Mouse (Mus musculus) liver, embryonic 11.5 days (tissue): Measurements from ENCODE around the gene Gm3448. TPM values are rescaled to one million over a fixed set of nuclear protein-coding genes. Genes with fewer than 3 reads are reported as not detected.
A peak's percentile ranks its signal among the peaks of the same experiment; 100 is the strongest.

Experiments used
- ATAC-seq: fragments of 200-750 bp; cut with Nextera tagmentation; replicated peaks from 2 replicates; pipeline ENCODE4 v1.8.0; 2017; ENCODE audit warnings: moderate number of reproducible peaks, mild to moderate bottlenecking, moderate TSS enrichment, moderate library complexity; ENCODE audit not compliant: low FRiP score
- DNase-seq: peaks from one replicate; pipeline ENCODE4 v3.0.0-alpha.2; 2017; ENCODE audit warnings: low spot score
- H3K27ac ChIP-seq: fragments of 300-500 bp; sonication (generic); 2 replicates; pipeline ENCODE4 v1.5.1; 2014; ENCODE audit warnings: mild to moderate bottlenecking, low read depth, low read length, control low read depth
- H3K27me3 ChIP-seq: fragments of 300-500 bp; sonication (generic); replicated peaks from 2 replicates; pipeline ENCODE4 v1.6.1; 2014; ENCODE audit warnings: low read length, mixed read lengths; ENCODE audit not compliant: control insufficient read depth, insufficient read depth
- H3K36me3 ChIP-seq: fragments of 300-500 bp; sonication (generic); 2 replicates; pipeline ENCODE4 v1.6.1; 2014; ENCODE audit warnings: mild to moderate bottlenecking, low read length, moderate library complexity, mixed read lengths; ENCODE audit not compliant: control insufficient read depth, insufficient read depth
- H3K4me1 ChIP-seq: fragments of 300-500 bp; sonication (generic); replicated peaks from 2 replicates; pipeline ENCODE4 v1.6.1; 2014; ENCODE audit warnings: low read length, mixed read lengths; ENCODE audit not compliant: control insufficient read depth, insufficient read depth
- H3K4me2 ChIP-seq: fragments of 300-500 bp; sonication (generic); 2 replicates; pipeline ENCODE4 v1.6.1; 2014; ENCODE audit warnings: mild to moderate bottlenecking, control low read depth, moderate library complexity
- H3K4me3 ChIP-seq: fragments of 300-500 bp; sonication (generic); 2 replicates; pipeline ENCODE4 v1.5.1; 2014; ENCODE audit warnings: low read depth, low read length, control low read depth
- H3K9ac ChIP-seq: fragments of 300-500 bp; sonication (generic); 2 replicates; pipeline ENCODE4 v1.6.1; 2014; ENCODE audit warnings: low read depth, low read length, control low read depth
- H3K9me3 ChIP-seq: fragments of 300-500 bp; sonication (generic); 2 replicates; pipeline ENCODE4 v1.6.1; 2016; ENCODE audit warnings: low read length, inconsistent platforms, mixed read lengths; ENCODE audit not compliant: control insufficient read depth
- WGBS: fragments of 180-500 bp; shearing (Covaris S2); extraction: QIAGEN DNeasy Blood & Tissue Kit; methylation state at CpG from one replicate; pipeline ENCODE4 v1.1.7; 2014; 5-methylcytosine and 5-hydroxymethylcytosine counted together
- polyA plus RNA-seq: library from polyadenylated mRNA; unstranded; fragments of >200 nt; fragmentation: Nextera tagmentation; extraction: Ambion mirVana; gene quantifications from 2 replicates; pipeline ENCODE4 v1.2.1, GENCODE M21; 2014

The Gm3448 gene
- polyA plus RNA-seq, 1 experiment from 2014 or later: 4.6 TPM

GRCm38 (mm10) chr17:15068040-15068792 is 26.9 kb upstream of the Gm3448 start:
- 47% methylated on average over 8 of the region's 8 CpGs for WGBS
- H3K4me1 ChIP-seq: peaks cover 6% of the 10 kb centered on the region; the same call in 1 of the 2 replicates
- ATAC-seq: peak; percentile 27; the same call in 1 of the 2 replicates

GRCm38 (mm10) chr17:15066911-15067310 is 25.6 kb upstream of the Gm3448 start:
- no peak for DNase-seq
- Histone ChIP-seq H3K4me1 (peaks cover 6% of the 10 kb centered on the region; the same call in 1 of the 2 replicates), H3K27ac (no peak overlapping the region), H3K4me3 (no peak overlapping the region), H3K27me3 (no peaks in the 10 kb centered on the region), H3K4me2 (no peak overlapping the region), H3K9me3 (no peaks in the 10 kb centered on the region), H3K9ac (no peak overlapping the region), H3K36me3 (peaks cover 2% of the 10 kb centered on the region)
- ATAC-seq: no peak
- WGBS: 73% methylated on average over 1 of the region's 1 CpGs

More at GRCm38 (mm10) chr17:15068040-15068792, 26.9 kb upstream of the Gm3448 start:
- Histone ChIP-seq H3K9ac (no peak overlapping the region), H3K27ac (no peak overlapping the region), H3K9me3 (no peaks in the 10 kb centered on the region), H3K27me3 (no peaks in the 10 kb centered on the region), H3K4me2 (no peak overlapping the region), H3K4me3 (no peak overlapping the region), H3K36me3 (no peaks in the 10 kb centered on the region; the same call in 1 of the 2 replicates)
- no peak for DNase-seq

- Histone ChIP-seq H3K9me3 (no peaks in the 10 kb centered on the region), H3K27ac (no peak overlapping the region), H3K4me1 (peaks cover 6% of the 10 kb centered on the region; the same call in 1 of the 2 replicates), H3K9ac (no peak overlapping the region), H3K4me3 (no peak overlapping the region), H3K27me3 (no peaks in the 10 kb centered on the region), H3K4me2 (0 out of 2 replicates have a peak overlapping the region, but pooled peaks have one; percentile 5), H3K36me3 (peaks cover 2% of the 10 kb centered on the region)
- DNase-seq (no peak), ATAC-seq (no peak; the same call in 1 of the 2 replicates)
- 55% methylated on average over 6 of the region's 6 CpGs for WGBS
Measured at GRCm38 (mm10) chr17:15066066-15066465, 24.7 kb upstream of the Gm3448 start.

- Histone ChIP-seq H3K9ac (no peak overlapping the region), H3K27ac (no peak overlapping the region), H3K4me3 (no peak overlapping the region), H3K36me3 (peaks cover 2% of the 10 kb centered on the region), H3K4me1 (peaks cover 6% of the 10 kb centered on the region; the same call in 1 of the 2 replicates), H3K9me3 (no peaks in the 10 kb centered on the region), H3K27me3 (no peaks in the 10 kb centered on the region), H3K4me2 (0 out of 2 replicates have a peak overlapping the region, but pooled peaks have one; percentile 5)
- ATAC-seq (peak; percentile 13), DNase-seq (no peak)
- WGBS: 42% methylated on average over 13 of the region's 13 CpGs
Measured at GRCm38 (mm10) chr17:15065391-15066024, 24.2 kb upstream of the Gm3448 start.

GRCm38 (mm10) chr17:15060356-15060755 is 19.0 kb upstream of the Gm3448 start:
- H3K27me3 ChIP-seq: no peaks in the 10 kb centered on the region
- no peaks in the 10 kb centered on the region for H3K9me3 ChIP-seq
- H3K36me3 ChIP-seq: peaks cover 5% of the 10 kb centered on the region
- H3K9ac ChIP-seq: no peak overlapping the region
- H3K4me3 ChIP-seq: no peak overlapping the region
- ATAC-seq: no peak
- H3K4me1 ChIP-seq: peaks cover 7% of the 10 kb centered on the region; the same call in 1 of the 2 replicates
- H3K4me2 ChIP-seq: no peak overlapping the region
- H3K27ac ChIP-seq: no peak overlapping the region
- WGBS: 89% methylated on average over 6 of the region's 6 CpGs
- peak; percentile 24 for DNase-seq

- H3K4me2 ChIP-seq: no peak overlapping the region
- ATAC-seq (no peak), DNase-seq (peak; percentile 11)
- H3K36me3 ChIP-seq: peaks cover 5% of the 10 kb centered on the region
- peaks cover 7% of the 10 kb centered on the region; the same call in 1 of the 2 replicates for H3K4me1 ChIP-seq
- no peaks in the 10 kb centered on the region for H3K27me3 ChIP-seq
- H3K9ac ChIP-seq: no peak overlapping the region
- no peaks in the 10 kb centered on the region for H3K9me3 ChIP-seq
- 92% methylated on average over 14 of the region's 14 CpGs for WGBS
- H3K27ac ChIP-seq: no peak overlapping the region
- no peak overlapping the region for H3K4me3 ChIP-seq
Measured at GRCm38 (mm10) chr17:15059646-15060045, 18.3 kb upstream of the Gm3448 start.

- no peaks in the 10 kb centered on the region for H3K27me3 ChIP-seq
- peak overlapping the region; percentile 16; the same call in 1 of the 2 replicates for H3K27ac ChIP-seq
- peaks cover 5% of the 10 kb centered on the region for H3K36me3 ChIP-seq
- H3K9ac ChIP-seq: no peak overlapping the region
- WGBS: 74% methylated on average over 5 of the region's 5 CpGs
- peak; percentile 29 for DNase-seq
- no peaks in the 10 kb centered on the region for H3K9me3 ChIP-seq
- H3K4me1 ChIP-seq: peaks cover 7% of the 10 kb centered on the region; the same call in 1 of the 2 replicates
- peak; percentile 42; the same call in 1 of the 2 replicates for ATAC-seq
- no peak overlapping the region for H3K4me2 ChIP-seq
- H3K4me3 ChIP-seq: no peak overlapping the region
Measured at GRCm38 (mm10) chr17:15058161-15058591, 16.8 kb upstream of the Gm3448 start.

GRCm38 (mm10) chr17:15055925-15056324 is 14.6 kb upstream of the Gm3448 start:
- Histone ChIP-seq H3K4me2 (no peak overlapping the region), H3K9me3 (no peaks in the 10 kb centered on the region), H3K4me1 (peaks cover 7% of the 10 kb centered on the region; the same call in 1 of the 2 replicates), H3K27me3 (no peaks in the 10 kb centered on the region), H3K27ac (no peak overlapping the region), H3K4me3 (no peak overlapping the region), H3K36me3 (peaks cover 3% of the 10 kb centered on the region; the same call in 1 of the 2 replicates), H3K9ac (no peak overlapping the region)
- DNase-seq: peak; percentile 18
- WGBS: 77% methylated on average over 4 of the region's 4 CpGs
- no peak for ATAC-seq
